Mouse (Mus musculus) E14TG2a.4 (cell line): ENCODE results near the gene Nat8f2.

Experiments
- CTCF ChIP-seq: conservative IDR thresholded peaks from 2 replicates; pipeline ENCODE4 v1.5.1; 2014; ENCODE audit warnings: low read length
- NANOG ChIP-seq: IDR thresholded peaks from 2 replicates; pipeline ENCODE4 v1.6.1; 2014; ENCODE audit warnings: borderline replicate concordance, low read length, mixed read lengths
- POU5F1 ChIP-seq: IDR thresholded peaks from 2 replicates; pipeline ENCODE4 v1.6.1; 2014; ENCODE audit warnings: low read length, borderline replicate concordance

DNA sequence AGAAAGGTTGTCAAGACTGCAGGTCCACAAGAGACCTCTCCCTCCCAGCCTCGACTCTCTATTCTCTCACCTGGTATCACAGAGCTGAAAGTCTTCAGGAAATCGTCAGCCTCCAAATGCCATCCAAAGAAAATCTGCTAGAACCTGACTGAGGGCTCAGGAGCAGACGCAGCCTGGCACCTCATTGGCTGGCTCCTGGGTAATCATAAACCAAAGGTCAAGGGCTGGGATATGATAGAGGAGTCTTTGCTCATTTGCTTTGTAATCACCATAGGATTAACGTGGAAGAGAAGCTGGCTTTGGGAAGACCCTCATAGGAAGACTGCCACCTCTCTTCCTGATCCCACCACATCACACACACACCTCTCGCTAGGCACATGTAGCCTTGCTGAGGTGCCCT, 48.1 kb downstream of the Nat8f2 start, which contains the start of the genes Nat8f6 and Nat8f5:
- no peak for TF ChIP-seq CTCF
- no peak for TF ChIP-seq POU5F1
- no peak for TF ChIP-seq NANOG
